Mouse (Mus musculus): ENCODE data around the gene Vwa1. TPM values are rescaled to one million over a fixed set of nuclear protein-coding genes. Genes with fewer than 3 reads are reported as not detected.

The Vwa1 gene
- polyA plus RNA-seq, 1 experiment, result not detected

GRCm38 (mm10) chr4:155727993-155728392 lies 46.5 kb downstream of the Vwa1 start:
- H3K36me3 ChIP-seq (ENCODE audit: control insufficient read depth), result peaks cover 86% of the 10 kb centered on the region
- no peak overlapping the region for H3K4me3 ChIP-seq (replicated peaks)
- TF ChIP-seq TAL1 (IDR thresholded peaks at IDR 0.05; ENCODE audit: low read length) (no peak), GATA1 (IDR thresholded peaks at IDR 0.05; ENCODE audit: low read length) (no peak)
- no peaks in the 10 kb centered on the region for H3K27me3 ChIP-seq (ENCODE audit: control insufficient read depth)
- no peaks in the 10 kb centered on the region for H3K4me1 ChIP-seq (ENCODE audit: control insufficient read depth)
- no peaks in the 10 kb centered on the region for H3K9me3 ChIP-seq (ENCODE audit: control insufficient read depth, low read length)

- H3K36me3 ChIP-seq (ENCODE audit: control insufficient read depth), result peaks cover 71% of the 10 kb centered on the region
- no peak overlapping the region for H3K4me3 ChIP-seq (replicated peaks)
- H3K4me1 ChIP-seq (ENCODE audit: control insufficient read depth), result peaks cover 4% of the 10 kb centered on the region; the same call in 1 of the 2 replicates
- TF ChIP-seq GATA1 (IDR thresholded peaks at IDR 0.05; ENCODE audit: low read length), result no peak
- no peaks in the 10 kb centered on the region for H3K27me3 ChIP-seq (ENCODE audit: control insufficient read depth)
- H3K9me3 ChIP-seq (ENCODE audit: control insufficient read depth, low read length), result no peaks in the 10 kb centered on the region
These were observed 52.8 kb downstream of the Vwa1 start for GRCm38 (mm10) chr4:155721668-155722083.

Other genes with a start within 250 kb of the Vwa1 start
- gene Nadk, start 212.3 kb downstream of the Vwa1 start, polyA plus RNA-seq (2012), result 1.0 and 1.9 TPM in 2 replicates
- gene Slc35e2, start 173.3 kb downstream of the Vwa1 start, polyA plus RNA-seq (2012), result 0.09 and 0.12 TPM in 2 replicates
- 5.0 and 6.4 TPM in 2 replicates for gene Cdk11b, start 149.8 kb downstream of the Vwa1 start, polyA plus RNA-seq (2012)
- not detected in 2 replicates for gene Gm10563, start 129.3 kb downstream of the Vwa1 start, polyA plus RNA-seq (2012)
- not detected in 2 replicates for gene Mmp23, start 121.3 kb downstream of the Vwa1 start, polyA plus RNA-seq (2012)
- gene Mib2, start 105.5 kb downstream of the Vwa1 start, polyA plus RNA-seq (2012), result 0.69 and 0.71 TPM in 2 replicates
- gene Fndc10, start 80.4 kb downstream of the Vwa1 start, polyA plus RNA-seq (2012), result 0.02 TPM in 1 of 2 replicates, not detected in the other
- 0.83 and 1.1 TPM in 2 replicates for gene Ssu72, start 69.9 kb downstream of the Vwa1 start, polyA plus RNA-seq (2012)
- gene Tmem240, start 39.9 kb downstream of the Vwa1 start, polyA plus RNA-seq (2012), result 0.01 and 0.06 TPM in 2 replicates
- gene Atad3a, start 13.6 kb downstream of the Vwa1 start, polyA plus RNA-seq (2012), result 1.0 and 1.1 TPM in 2 replicates
- not detected in 2 replicates for gene Tmem88b, start 11.2 kb upstream of the Vwa1 start, polyA plus RNA-seq (2012)
- 0.10 TPM in 1 of 2 replicates, not detected in the other for gene Ankrd65, start 15.7 kb upstream of the Vwa1 start, polyA plus RNA-seq (2012)
- gene Mrpl20, start 28.2 kb upstream of the Vwa1 start, polyA plus RNA-seq (2012), result 1.9 and 2.3 TPM in 2 replicates
- gene Ccnl2, start 37.8 kb upstream of the Vwa1 start, polyA plus RNA-seq (2012), result 4.7 and 4.8 TPM in 2 replicates
- gene Aurkaip1, start 56.6 kb upstream of the Vwa1 start, polyA plus RNA-seq (2012), result 28.2 and 40.5 TPM in 2 replicates
- 0.11 TPM in 1 of 2 replicates, not detected in the other for gene Mxra8, start 65.0 kb upstream of the Vwa1 start, polyA plus RNA-seq (2012)
- 8.1 and 8.2 TPM in 2 replicates for gene Dvl1, start 72.7 kb upstream of the Vwa1 start, polyA plus RNA-seq (2012)
- gene Tas1r3, start 88.7 kb upstream of the Vwa1 start, polyA plus RNA-seq (2012), result not detected in 2 replicates
- gene Cptp, start 94.7 kb upstream of the Vwa1 start, polyA plus RNA-seq (2012), result 0.17 and 0.55 TPM in 2 replicates
- 0.94 and 1.8 TPM in 2 replicates for gene Ints11, start 94.8 kb upstream of the Vwa1 start, polyA plus RNA-seq (2012)
- gene Pusl1, start 117.1 kb upstream of the Vwa1 start, polyA plus RNA-seq (2012), result 2.1 and 3.5 TPM in 2 replicates
- gene Acap3, start 117.1 kb upstream of the Vwa1 start, polyA plus RNA-seq (2012), result 3.8 and 4.1 TPM in 2 replicates
- 12.5 and 13.5 TPM in 2 replicates for gene Ube2j2, start 169.1 kb upstream of the Vwa1 start, polyA plus RNA-seq (2012)
- 7.7 and 11.5 TPM in 2 replicates for gene C1qtnf12, start 187.6 kb upstream of the Vwa1 start, polyA plus RNA-seq (2012)
- gene B3galt6, start 218.0 kb upstream of the Vwa1 start, polyA plus RNA-seq (2012), result 0.11 and 0.22 TPM in 2 replicates
- gene Sdf4, start 218.2 kb upstream of the Vwa1 start, polyA plus RNA-seq (2012), result 3.2 and 4.3 TPM in 2 replicates
- gene Tnfrsf4, start 239.1 kb upstream of the Vwa1 start, polyA plus RNA-seq (2012), result 0.11 and 0.24 TPM in 2 replicates

Measured in erythroblast, embryonic 14.5 days (primary cell).